Mouse (Mus musculus): ENCODE measurements around the gene Saysd1.

DNA sequence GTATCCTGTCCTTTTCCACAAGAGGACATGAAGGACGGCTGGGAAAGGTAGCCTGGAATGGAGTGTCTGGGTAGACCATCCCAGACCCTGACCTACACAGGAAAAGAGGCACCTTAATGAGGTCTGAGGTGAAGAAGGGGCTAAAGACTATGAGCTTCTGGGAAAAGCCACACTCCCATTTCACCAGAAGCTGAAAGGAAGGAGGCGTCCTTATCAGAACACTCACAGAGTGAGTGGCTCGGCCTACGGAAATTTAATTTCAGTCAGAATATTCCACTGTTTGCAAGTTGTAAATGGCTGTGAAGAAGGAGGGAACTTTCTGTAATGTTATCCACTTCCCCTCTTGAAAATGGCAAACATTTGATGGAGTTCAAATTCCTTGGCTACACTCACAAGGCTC, 34.6 kb upstream of the Saysd1 start:
- no peak for TF ChIP-seq CTCF (IDR thresholded peaks at IDR 0.05; ENCODE audit: control insufficient read depth, insufficient read depth, low read length)
- no peak for TF ChIP-seq POLR2A (IDR thresholded peaks at IDR 0.05; ENCODE audit: borderline replicate concordance, control insufficient read depth, low read depth, low read length)
